22 mouse cellular contexts compared by ENCODE assay signal in genomic region chr14:46671482-46672225, GRCm38 (mm10).
"Had no signal": no experiment of that assay in that cellular context is flagged by ENCODE, and none has a peak within 500 bp of the region (broad histone marks: within the 10 kb centered on the region; RNA-seq: fewer than 3 reads in every experiment).

No protein-coding gene starts in this region.

- H3K4me2 ChIP-seq: heart, embryonic 11.5 days; heart, embryonic 13.5 days; heart, embryonic 15.5 days; hindbrain, embryonic 13.5 days; hindbrain, embryonic 15.5 days had no signal

- H3K9me3 ChIP-seq: heart, embryonic 15.5 days; hindbrain, embryonic 13.5 days; hindbrain, embryonic 15.5 days had no signal

- H3K9ac ChIP-seq: heart, embryonic 13.5 days; heart, embryonic 15.5 days; hindbrain, embryonic 13.5 days; hindbrain, embryonic 15.5 days; liver, embryonic 14.5 days had no signal

- H3K36me3 ChIP-seq: heart, embryonic 13.5 days; heart, embryonic 15.5 days; hindbrain, embryonic 13.5 days; hindbrain, embryonic 15.5 days had no signal

- DNase-seq: gastrocnemius, adult 2 months; gastrocnemius, postnatal 10 days; gastrocnemius, postnatal 25 days; heart, adult 18-20 months; heart, postnatal 14 days; heart, postnatal 36 days; kidney, adult 11 months; kidney, adult 2 months; kidney, adult 9 months; kidney, postnatal 10 days; kidney, postnatal 25 days; kidney, postnatal 4 days had no signal

- H3K27ac ChIP-seq: heart, embryonic 13.5 days; hindbrain, embryonic 13.5 days; hindbrain, embryonic 15.5 days; hindbrain, postnatal 0 days; layer of hippocampus, adult 2 months; left cerebral cortex, adult 2 months; liver, embryonic 14.5 days had no signal

- ATAC-seq: hindbrain, postnatal 0 days; intestine, embryonic 16.5 days had no signal

- H3K27me3 ChIP-seq: heart, embryonic 13.5 days; heart, embryonic 15.5 days; hindbrain, embryonic 13.5 days; hindbrain, embryonic 15.5 days had no signal

- H3K4me3 ChIP-seq: gastrocnemius, adult 2 months; heart, embryonic 13.5 days; heart, embryonic 15.5 days; hindbrain, embryonic 13.5 days; hindbrain, embryonic 15.5 days; layer of hippocampus, adult 2 months; left cerebral cortex, adult 2 months had no signal

- H3K4me1 ChIP-seq: hindbrain, embryonic 13.5 days; hindbrain, embryonic 15.5 days had no signal
